Mouse (Mus musculus) left cerebral cortex, postnatal 25 days (tissue): ENCODE measurements around the gene Slc35e4. TPM values are rescaled to one million over a fixed set of nuclear protein-coding genes. Genes with fewer than 3 reads are reported as not detected.
A peak's percentile ranks its signal among the peaks of the same experiment; 100 is the strongest.

Experiments used
- DNase-seq, 2 experiments: peaks; one replicate each; pipeline ENCODE4 v3.0.0; 2022; ENCODE audit warnings: low spot score in 2 of 2, mixed read lengths in 1 of 2
- intact Hi-C: fragments of 180-260 bp; cut with DNase I; formaldehyde crosslinking; loops from one replicate; pipeline ENCODE4 v1.15.1; 2025
- total RNA-seq, 2 experiments: library from RNA; stranded (reverse); gene quantifications; 2 replicates each; pipeline ENCODE4 v1.2.3; 2021

Gene Slc35e4
- total RNA-seq, 2 experiments from 2014 or later: 17.9 to 20.5 TPM

GRCm38 (mm10) chr11:3893970-3894369, 20.5 kb downstream of the Slc35e4 start:
- intact Hi-C loops: no loop called here
- DNase-seq: no peak

GRCm38 (mm10) chr11:3887331-3887730, 27.1 kb downstream of the Slc35e4 start:
- intact Hi-C loops: no loop called here
- no peak for DNase-seq

GRCm38 (mm10) chr11:3883711-3884110, 30.8 kb downstream of the Slc35e4 start:
- DNase-seq: no peak
- intact Hi-C loops: no loop called here

GRCm38 (mm10) chr11:3879836-3880235, 34.6 kb downstream of the Slc35e4 start:
- peak; percentile 83 to 84 for DNase-seq
- intact Hi-C loops: loop anchor here (1.0 to 5.0 kb wide), 2 partner anchors 48 to 72 kb away; no protein-coding TSS in a partner anchor

GRCm38 (mm10) chr11:3878660-3879059, 35.8 kb downstream of the Slc35e4 start:
- intact Hi-C loops: loop anchor here (5.0 kb wide), 1 partner anchor 46 kb away; no protein-coding TSS in a partner anchor
- no peak for DNase-seq

- DNase-seq: no peak
- intact Hi-C loops: loop anchor here (5.0 kb wide), 1 partner anchor 44 kb away; no protein-coding TSS in a partner anchor
These were observed 38.0 kb downstream of the Slc35e4 start for GRCm38 (mm10) chr11:3876419-3876818.

- DNase-seq: no peak
- intact Hi-C loops: loop anchor here (5.0 kb wide), 1 partner anchor 37 kb away; no protein-coding TSS in a partner anchor
These were observed 50.1 kb downstream of the Slc35e4 start for GRCm38 (mm10) chr11:3864343-3864742.

- intact Hi-C loops: loop anchor here (5.0 kb wide), 1 partner anchor 36 kb away; no protein-coding TSS in a partner anchor
- peak; percentile 77 to 86 for DNase-seq
These were observed 50.9 kb downstream of the Slc35e4 start, which contains the start of gene Osbp2 for GRCm38 (mm10) chr11:3863454-3864112. Osbp2 (minus strand) TSS chr11:3863903.

GRCm38 (mm10) chr11:3862661-3863453, 51.6 kb downstream of the Slc35e4 start:
- intact Hi-C loops: loop anchor here (5.0 kb wide), 1 partner anchor 36 kb away; no protein-coding TSS in a partner anchor
- DNase-seq: no peak

GRCm38 (mm10) chr11:3860361-3860760, 54.1 kb downstream of the Slc35e4 start:
- DNase-seq: no peak

GRCm38 (mm10) chr11:3859778-3860177, 54.7 kb downstream of the Slc35e4 start:
- DNase-seq: no peak
- intact Hi-C loops: loop anchor here (5.0 kb wide), 1 partner anchor 32 kb away; no protein-coding TSS in a partner anchor

More at GRCm38 (mm10) chr11:3860361-3860760, 54.1 kb downstream of the Slc35e4 start:
- intact Hi-C loops: loop anchor here (5.0 kb wide), 1 partner anchor 33 kb away; no protein-coding TSS in a partner anchor

GRCm38 (mm10) chr11:3857902-3858301, 56.6 kb downstream of the Slc35e4 start:
- no peak for DNase-seq
- intact Hi-C loops: no loop called here

Other genes starting within 250 kb of the Slc35e4 start
- 100 to 1,000 TPM; 133 TPM for gene Osbp2, start 50.8 kb downstream of the Slc35e4 start, total RNA-seq
- under 1 TPM; 0.25 to 0.39 TPM for gene 4921536K21Rik, start 19.6 kb downstream of the Slc35e4 start, total RNA-seq
- gene Dusp18, start 19.4 kb downstream of the Slc35e4 start, total RNA-seq: 10 to 100 TPM; 28.8 to 32.5 TPM
- gene Tcn2, start 17.5 kb upstream of the Slc35e4 start, total RNA-seq: 10 to 100 TPM; 19.6 to 20.4 TPM
- gene Pes1, start 49.3 kb upstream of the Slc35e4 start, total RNA-seq: 10 to 100 TPM; 38.5 to 41.5 TPM
- not detected for gene 4930556J24Rik, start 62.1 kb upstream of the Slc35e4 start, total RNA-seq
- 10 to 100 TPM; 13.2 to 15.5 TPM for gene Gal3st1, start 69.0 kb upstream of the Slc35e4 start, total RNA-seq
- gene Sec14l4, start 116.8 kb upstream of the Slc35e4 start, total RNA-seq: under 1 TPM in 1 of 2 experiments, not detected in 1; 0.21 TPM
- 1 to 10 TPM in 1 of 2 experiments, under 1 TPM in 1; 0.60 to 1.3 TPM for gene Sec14l3, start 150.2 kb upstream of the Slc35e4 start, total RNA-seq
- gene Mtfp1, start 180.8 kb upstream of the Slc35e4 start, total RNA-seq: 100 to 1,000 TPM in 1 of 2 experiments, 10 to 100 TPM in 1; 92.3 to 104 TPM
- gene Sec14l2, start 208.8 kb upstream of the Slc35e4 start, total RNA-seq: 10 to 100 TPM; 35.6 to 35.8 TPM
- 10 to 100 TPM; 28.2 to 31.4 TPM for gene Rnf215, start 220.5 kb upstream of the Slc35e4 start, total RNA-seq
- gene Ccdc157, start 245.6 kb upstream of the Slc35e4 start, total RNA-seq: 10 to 100 TPM; 14.9 to 17.7 TPM
- 10 to 100 TPM; 68.6 to 73.1 TPM for gene Sf3a1, start 245.7 kb upstream of the Slc35e4 start, total RNA-seq